Mouse (Mus musculus) bone marrow macrophage, adult 2 months (primary cell): ENCODE results near the gene Gnb5. TPM values are rescaled to one million over a fixed set of nuclear protein-coding genes. Genes with fewer than 3 reads are reported as not detected.

Experiments used
- H3K27ac ChIP-seq: 2 replicates; pipeline ENCODE4 v1.5.1; 2012; ENCODE audit warnings: low read depth, low read length; ENCODE audit not compliant: insufficient read depth
- H3K4me1 ChIP-seq: 2 replicates; pipeline ENCODE4 v1.6.1; 2012; ENCODE audit warnings: low read length; ENCODE audit not compliant: control insufficient read depth, insufficient read depth
- H3K4me3 ChIP-seq: 2 replicates; pipeline ENCODE4 v1.5.1; 2012; ENCODE audit warnings: mild to moderate bottlenecking, low read length, moderate library complexity; ENCODE audit not compliant: insufficient read depth
- CTCF ChIP-seq: IDR thresholded peaks from 2 replicates; pipeline ENCODE4 v1.5.1; 2012; ENCODE audit warnings: low read depth, mild to moderate bottlenecking, low read length, moderate library complexity
- POLR2A ChIP-seq: IDR thresholded peaks from 2 replicates; pipeline ENCODE4 v1.6.1; 2012; ENCODE audit warnings: mild to moderate bottlenecking, low read depth, low read length, borderline replicate concordance
- polyA plus RNA-seq: library from polyadenylated mRNA; stranded (reverse); fragments of >200 nt; gene quantifications from 2 replicates; pipeline ENCODE4 v1.2.4, GENCODE M21; 2012; ENCODE audit not compliant: missing spikeins, insufficient read depth, insufficient read length

Gnb5 gene
- polyA plus RNA-seq, result 6.7 and 7.0 TPM in 2 replicates

- Histone ChIP-seq H3K4me3 (no peak within 1 kb of the TSS), H3K4me1 (0 out of 2 replicates have a peak, but pooled peaks cover 3% of the 10 kb centered on the region), H3K27ac (no peak within 1 kb of the TSS)
- TF ChIP-seq CTCF, result no peak
- TF ChIP-seq POLR2A, result no peak
Observed at GRCm38 (mm10) chr9:75306126-75306898, at the start of gene Gnb5. TSS of gene Gnb5 (plus strand) at chr9:75306288.

GRCm38 (mm10) chr9:75258792-75259191, 47.3 kb upstream of the Gnb5 start:
- Histone ChIP-seq H3K4me3 (no peak overlapping the region), H3K27ac (no peak overlapping the region), H3K4me1 (peaks cover 26% of the 10 kb centered on the region)
- TF ChIP-seq CTCF, result no peak
- TF ChIP-seq POLR2A, result no peak

- TF ChIP-seq CTCF (no peak), POLR2A (no peak)
- H3K27ac ChIP-seq, result no peak overlapping the region
- H3K4me3 ChIP-seq, result no peak overlapping the region
- peaks cover 25% of the 10 kb centered on the region for H3K4me1 ChIP-seq
Observed at GRCm38 (mm10) chr9:75259656-75260055, 46.4 kb upstream of the Gnb5 start.

GRCm38 (mm10) chr9:75261332-75261872, 44.7 kb upstream of the Gnb5 start:
- Histone ChIP-seq H3K4me1 (peaks cover 15% of the 10 kb centered on the region), H3K27ac (no peak overlapping the region), H3K4me3 (no peak overlapping the region)
- no peak for TF ChIP-seq POLR2A
- no peak for TF ChIP-seq CTCF

GRCm38 (mm10) chr9:75262235-75262826, 43.8 kb upstream of the Gnb5 start:
- Histone ChIP-seq H3K27ac (no peak overlapping the region), H3K4me1 (peaks cover 14% of the 10 kb centered on the region), H3K4me3 (no peak overlapping the region)
- TF ChIP-seq POLR2A (no peak), CTCF (no peak)

GRCm38 (mm10) chr9:75264008-75264718, 41.9 kb upstream of the Gnb5 start:
- Histone ChIP-seq H3K4me3 (no peak overlapping the region), H3K27ac (no peak overlapping the region), H3K4me1 (peaks cover 14% of the 10 kb centered on the region)
- TF ChIP-seq CTCF (no peak), POLR2A (no peak)

GRCm38 (mm10) chr9:75267147-75267546, 38.9 kb upstream of the Gnb5 start:
- no peak for TF ChIP-seq CTCF
- TF ChIP-seq POLR2A, result no peak
- Histone ChIP-seq H3K27ac (no peak overlapping the region), H3K4me1 (peaks cover 10% of the 10 kb centered on the region), H3K4me3 (no peak overlapping the region)

GRCm38 (mm10) chr9:75270382-75270781, 35.7 kb upstream of the Gnb5 start:
- Histone ChIP-seq H3K4me3 (no peak overlapping the region), H3K4me1 (0 out of 2 replicates have a peak, but pooled peaks cover 3% of the 10 kb centered on the region), H3K27ac (no peak overlapping the region)
- TF ChIP-seq POLR2A, result no peak

GRCm38 (mm10) chr9:75271539-75271938, 34.5 kb upstream of the Gnb5 start:
- TF ChIP-seq CTCF (no peak), POLR2A (no peak)
- Histone ChIP-seq H3K27ac (no peak overlapping the region), H3K4me1 (0 out of 2 replicates have a peak, but pooled peaks cover 3% of the 10 kb centered on the region)

More at GRCm38 (mm10) chr9:75271539-75271938, 34.5 kb upstream of the Gnb5 start:
- H3K4me3 ChIP-seq, result no peak overlapping the region
